Mouse (Mus musculus) testis, adult 2 months (tissue): Measurements from ENCODE around the gene Foxk1. TPM values are rescaled to one million over a fixed set of nuclear protein-coding genes. Genes with fewer than 3 reads are reported as not detected.

Experiments used
- H3K27ac ChIP-seq: fragments of 200-500 bp; 2 replicates; pipeline ENCODE4 v1.5.1; 2012; ENCODE audit warnings: low read depth, low read length; ENCODE audit not compliant: control insufficient read depth, insufficient read depth
- H3K27me3 ChIP-seq: fragments of 200-500 bp; 2 replicates; pipeline ENCODE4 v1.6.1; 2012; ENCODE audit warnings: mild to moderate bottlenecking, low read length, moderate library complexity; ENCODE audit not compliant: control insufficient read depth, insufficient read depth
- H3K36me3 ChIP-seq: fragments of 200-500 bp; 2 replicates; pipeline ENCODE4 v1.6.1; 2012; ENCODE audit warnings: mild to moderate bottlenecking, low read length; ENCODE audit not compliant: control insufficient read depth, insufficient read depth
- H3K4me1 ChIP-seq: fragments of 200-500 bp; 2 replicates; pipeline ENCODE4 v1.6.1; 2012; ENCODE audit warnings: low read length; ENCODE audit not compliant: control insufficient read depth, insufficient read depth
- H3K4me3 ChIP-seq: fragments of 200-500 bp; 2 replicates; pipeline ENCODE4 v1.5.1; 2012; ENCODE audit warnings: low read depth, mild to moderate bottlenecking, low read length, moderate library complexity, mixed read lengths; ENCODE audit not compliant: control insufficient read depth
- CTCF ChIP-seq: fragments of 200-500 bp; IDR thresholded peaks from 2 replicates; pipeline ENCODE4 v1.5.1; 2012; ENCODE audit warnings: low read depth, mild to moderate bottlenecking, inconsistent platforms, low read length, moderate library complexity; ENCODE audit not compliant: control insufficient read depth, insufficient read depth, insufficient replicate concordance
- POLR2A ChIP-seq: fragments of 200-500 bp; IDR thresholded peaks from 2 replicates; pipeline ENCODE4 v1.6.1; 2012; ENCODE audit warnings: low read depth, mild to moderate bottlenecking, inconsistent platforms, low read length, moderate library complexity; ENCODE audit not compliant: control insufficient read depth
- polyA plus RNA-seq: library from polyadenylated mRNA; depleted of rRNA; stranded (reverse); fragments of >200 nt; gene quantifications from 2 replicates; pipeline ENCODE4 v1.2.3, GENCODE M21; 2012

Foxk1 gene
- polyA plus RNA-seq, 1 experiment, result 16.8 TPM

- no peaks in the 10 kb centered on the region for H3K36me3 ChIP-seq
- TF ChIP-seq CTCF (no peak), POLR2A (no peak)
Observed at GRCm38 (mm10) chr5:142423141-142423540, 21.8 kb downstream of the Foxk1 start.

DNA sequence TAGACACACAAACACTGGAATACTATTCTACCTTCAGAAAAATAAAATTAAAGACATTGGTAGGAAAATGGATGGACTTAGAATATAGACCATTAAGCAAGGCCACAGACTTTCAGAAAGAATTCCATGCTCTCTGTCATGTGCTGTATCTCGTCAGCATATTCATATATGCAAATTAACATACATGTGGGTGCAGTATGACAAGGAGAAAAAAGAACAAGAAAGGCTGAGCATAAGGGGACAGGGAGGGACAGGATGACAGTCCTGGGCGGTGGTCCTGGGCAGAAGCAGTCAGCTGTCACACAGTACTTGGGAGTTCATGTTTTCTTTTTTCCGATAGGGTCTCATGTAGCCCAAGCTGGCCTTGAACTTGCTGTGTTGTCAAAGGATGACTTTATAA is 22.4 kb downstream of the Foxk1 start:
- H3K27ac ChIP-seq, result no peak overlapping the region
- no peaks in the 10 kb centered on the region for H3K27me3 ChIP-seq
- H3K4me3 ChIP-seq, result no peak overlapping the region
- TF ChIP-seq CTCF (no peak), POLR2A (no peak)
- H3K4me1 ChIP-seq, result no peaks in the 10 kb centered on the region; the same call in 1 of the 2 replicates
- no peaks in the 10 kb centered on the region for H3K36me3 ChIP-seq

More at GRCm38 (mm10) chr5:142423141-142423540, 21.8 kb downstream of the Foxk1 start:
- Histone ChIP-seq H3K4me1 (no peaks in the 10 kb centered on the region; the same call in 1 of the 2 replicates), H3K27ac (no peak overlapping the region), H3K27me3 (no peaks in the 10 kb centered on the region), H3K4me3 (no peak overlapping the region)

DNA sequence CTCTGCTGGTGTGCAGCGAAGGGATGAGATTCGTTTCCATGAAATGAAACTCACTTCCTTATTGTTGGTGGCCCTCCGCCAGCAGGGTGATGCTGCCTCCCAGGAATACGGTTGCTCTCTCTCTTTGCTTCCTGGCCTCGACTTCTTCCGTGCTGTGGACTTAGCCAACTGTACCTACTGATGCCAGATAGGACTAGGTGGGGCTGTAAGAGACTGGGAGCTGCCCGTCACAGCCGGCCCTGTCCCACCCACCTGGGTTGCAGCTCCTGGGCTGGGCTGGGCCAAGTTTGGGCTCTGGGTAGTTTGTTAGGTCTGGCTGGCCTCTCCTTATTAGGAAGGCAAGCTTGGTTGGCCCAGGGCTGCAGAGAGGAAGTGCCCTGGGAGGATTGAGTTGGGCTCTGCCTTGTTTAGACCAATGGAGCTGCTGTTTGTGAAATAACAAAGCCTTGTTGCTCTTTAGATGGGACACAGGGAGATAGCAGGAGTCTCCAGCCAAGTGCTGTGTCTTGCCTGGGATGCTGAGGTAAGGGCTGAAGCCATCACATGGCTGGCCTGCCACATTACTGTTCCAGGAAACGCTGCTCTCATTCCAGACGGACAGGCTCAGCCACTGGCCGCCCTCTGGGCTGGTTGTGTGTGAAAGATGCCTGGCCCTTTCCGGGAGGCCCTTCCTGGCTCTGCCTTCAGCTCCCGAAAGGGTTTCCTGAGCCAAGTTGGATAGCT is 23.5 kb downstream of the Foxk1 start:
- Histone ChIP-seq H3K27ac (peak overlapping the region; percentile 51), H3K27me3 (no peaks in the 10 kb centered on the region), H3K4me3 (no peak overlapping the region), H3K36me3 (no peaks in the 10 kb centered on the region), H3K4me1 (no peaks in the 10 kb centered on the region; the same call in 1 of the 2 replicates)
- TF ChIP-seq POLR2A (no peak), CTCF (no peak)

DNA sequence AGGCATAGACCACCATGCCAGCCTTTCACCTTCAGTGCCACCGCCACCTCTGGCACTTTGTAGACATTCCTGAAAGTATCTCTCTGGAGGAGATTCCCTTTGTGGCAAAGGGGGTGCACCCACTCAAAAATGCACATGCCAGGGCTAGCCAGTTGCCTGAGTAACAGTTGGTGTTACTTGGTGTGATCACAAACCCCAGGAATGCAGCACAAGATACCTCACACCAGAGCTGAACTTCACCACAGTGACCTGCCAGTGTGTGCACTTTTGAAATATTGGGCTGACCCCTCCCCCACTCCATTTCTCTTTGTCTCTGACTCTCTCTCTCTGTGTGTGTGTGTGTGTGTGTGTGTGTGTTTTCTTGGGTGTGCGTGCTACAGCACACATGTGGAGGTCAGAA is 25.2 kb downstream of the Foxk1 start:
- TF ChIP-seq POLR2A (no peak), CTCF (no peak)
- Histone ChIP-seq H3K4me1 (no peaks in the 10 kb centered on the region; the same call in 1 of the 2 replicates), H3K27ac (no peak overlapping the region), H3K4me3 (no peak overlapping the region), H3K27me3 (no peaks in the 10 kb centered on the region), H3K36me3 (no peaks in the 10 kb centered on the region)

DNA sequence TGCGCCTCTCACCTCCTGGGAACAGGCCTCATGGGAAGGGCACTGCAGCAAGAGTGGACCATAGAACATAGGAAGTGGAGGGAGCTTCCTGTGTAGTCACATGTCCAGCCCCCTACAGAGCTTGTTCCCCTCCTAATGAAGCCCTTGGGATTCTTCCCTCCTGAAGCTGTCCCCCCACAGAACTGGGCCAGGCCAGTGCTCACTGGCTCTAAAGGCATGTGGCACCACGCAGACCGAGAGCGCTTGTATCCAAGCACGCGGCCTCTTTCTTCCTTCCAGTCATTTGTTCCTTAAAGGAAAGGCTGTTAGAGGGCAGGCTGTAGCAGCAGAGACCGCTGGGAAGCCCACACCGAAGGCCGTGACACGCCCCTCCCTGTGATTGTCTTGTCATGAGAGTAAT is 26.6 kb downstream of the Foxk1 start:
- Histone ChIP-seq H3K27ac (no peak overlapping the region), H3K4me1 (no peaks in the 10 kb centered on the region; the same call in 1 of the 2 replicates), H3K36me3 (no peaks in the 10 kb centered on the region), H3K27me3 (no peaks in the 10 kb centered on the region), H3K4me3 (no peak overlapping the region)
- TF ChIP-seq POLR2A (no peak), CTCF (no peak)

GRCm38 (mm10) chr5:142428691-142429090 is 27.4 kb downstream of the Foxk1 start:
- no peaks in the 10 kb centered on the region for H3K36me3 ChIP-seq
- H3K4me1 ChIP-seq, result no peaks in the 10 kb centered on the region; the same call in 1 of the 2 replicates
- H3K27ac ChIP-seq, result no peak overlapping the region
- no peak overlapping the region for H3K4me3 ChIP-seq
- TF ChIP-seq CTCF (no peak), POLR2A (no peak)
- H3K27me3 ChIP-seq, result no peaks in the 10 kb centered on the region

DNA sequence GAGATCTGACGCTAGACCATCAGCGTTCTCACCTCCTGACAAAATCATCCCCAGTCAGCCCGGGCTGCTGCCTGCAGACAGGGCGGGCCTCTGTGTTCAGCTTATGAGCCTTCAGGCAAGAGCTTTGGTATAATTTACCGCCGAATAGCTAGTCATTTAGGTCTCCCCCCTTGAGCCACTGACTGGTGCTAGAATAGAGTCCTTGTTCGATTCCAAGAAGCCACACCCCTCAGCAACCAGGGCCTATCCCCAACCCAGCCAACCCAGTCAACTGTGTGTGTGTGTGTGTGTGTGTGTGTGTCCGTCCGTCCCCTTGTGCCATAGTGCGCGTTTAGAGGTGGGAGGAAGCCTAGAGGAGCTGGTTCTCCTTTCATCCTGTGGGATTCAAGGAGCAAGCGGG is 29.7 kb downstream of the Foxk1 start:
- H3K27ac ChIP-seq, result no peak overlapping the region

More for the DNA sequence above, 29.7 kb downstream of the Foxk1 start:
- Histone ChIP-seq H3K4me3 (no peak overlapping the region), H3K36me3 (no peaks in the 10 kb centered on the region), H3K4me1 (no peaks in the 10 kb centered on the region; the same call in 1 of the 2 replicates), H3K27me3 (no peaks in the 10 kb centered on the region)
- TF ChIP-seq CTCF (no peak), POLR2A (no peak)
